8 mouse cellular contexts compared by ENCODE assay signal in the genomic region with DNA sequence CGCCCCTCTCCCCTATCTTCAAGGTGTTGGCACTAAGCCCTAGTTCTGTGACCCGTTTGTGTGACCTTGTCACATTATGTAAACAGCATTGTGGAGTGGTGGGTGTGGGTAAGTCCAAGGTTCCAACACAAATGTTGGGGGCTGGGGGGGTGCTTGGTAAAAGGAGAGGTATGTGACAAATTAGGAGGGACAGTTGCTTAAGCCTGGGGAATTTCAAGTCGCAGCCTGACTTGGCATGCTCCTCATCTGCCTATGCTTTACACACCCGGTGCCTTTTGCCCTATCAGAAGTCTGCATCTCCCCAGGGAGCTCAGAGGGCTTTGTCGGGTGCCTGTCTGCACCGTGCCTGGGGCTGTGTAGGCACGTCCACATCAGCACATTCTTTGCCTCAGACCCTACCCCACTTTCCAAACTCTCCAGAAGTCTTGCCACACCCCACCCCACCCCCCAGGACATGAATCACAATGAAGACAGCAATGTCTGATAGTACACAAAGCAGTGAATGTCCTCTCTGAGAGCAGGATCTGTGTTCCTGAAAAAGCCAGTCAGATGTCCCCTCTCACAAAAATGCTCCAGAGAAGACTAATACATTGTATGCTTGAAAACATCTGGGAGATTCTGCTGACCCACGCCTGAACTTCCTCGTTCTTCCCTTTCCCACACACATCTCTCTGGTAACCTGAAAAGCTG.
DNase-seq lines count a peak whose midpoint lies in the region; ATAC-seq lines count a peak whose summit lies in the region.

No protein-coding gene starts in this region.

- H3K9ac ChIP-seq in hindbrain, embryonic 16.5 days (ENCODE audit: low read depth, low read length) = no peak overlapping the region
- no peak overlapping the region for H3K9ac ChIP-seq in hindbrain, embryonic 13.5 days

- H3K4me2 ChIP-seq in hindbrain, embryonic 16.5 days (ENCODE audit: low read length) = no peak overlapping the region
- H3K4me2 ChIP-seq in hindbrain, embryonic 13.5 days = no peak overlapping the region

- no peaks in the 10 kb centered on the region for H3K9me3 ChIP-seq in hindbrain, embryonic 16.5 days (ENCODE audit: control insufficient read depth, low read length)
- no peaks in the 10 kb centered on the region; the same call in 1 of the 2 replicates for H3K9me3 ChIP-seq in hindbrain, embryonic 13.5 days

- no peak overlapping the region for H3K27ac ChIP-seq in hindbrain, embryonic 16.5 days (ENCODE audit: low read depth, low read length)
- H3K27ac ChIP-seq in hindbrain, embryonic 13.5 days = no peak overlapping the region

- 23% methylated on average over 9 of the region's 9 CpGs for WGBS in hindbrain, embryonic 16.5 days
- WGBS in hindbrain, embryonic 13.5 days = 25% methylated on average over 9 of the region's 9 CpGs

- peak; percentile 14 for DNase-seq in embryo, embryonic 11.5 days (ENCODE audit: low read depth, low spot score)
- DNase-seq in kidney, postnatal 25 days = peak; percentile 20 to 46
- DNase-seq in retina, postnatal 1 day = peak; percentile 72
- DNase-seq in cerebellum, adult 9-10 months = no peak
- DNase-seq in T-cell, adult 2 months (ENCODE audit: low spot score) = no peak

- ATAC-seq in hindbrain, embryonic 16.5 days = peak; percentile 34; the same call in 1 of the 2 replicates
- ATAC-seq in hindbrain, embryonic 13.5 days (ENCODE audit: low FRiP score) = no peak
- ATAC-seq in granulocyte monocyte progenitor cell, adult 5-6 weeks (replicated peaks; ENCODE audit: poor library complexity, severe bottlenecking) = no peak

- H3K27me3 ChIP-seq in hindbrain, embryonic 16.5 days (replicated peaks; ENCODE audit: control insufficient read depth, insufficient read depth, low read length) = no peaks in the 10 kb centered on the region
- H3K27me3 ChIP-seq in hindbrain, embryonic 13.5 days = no peaks in the 10 kb centered on the region

- H3K36me3 ChIP-seq in hindbrain, embryonic 16.5 days (ENCODE audit: control insufficient read depth, insufficient read depth, low read length) = no peaks in the 10 kb centered on the region
- no peaks in the 10 kb centered on the region for H3K36me3 ChIP-seq in hindbrain, embryonic 13.5 days

- no peaks in the 10 kb centered on the region for H3K4me1 ChIP-seq in hindbrain, embryonic 16.5 days (ENCODE audit: control insufficient read depth, insufficient read depth, low read depth, low read length)
- H3K4me1 ChIP-seq in hindbrain, embryonic 13.5 days (replicated peaks) = peaks cover 7% of the 10 kb centered on the region; the same call in 1 of the 2 replicates

- H3K4me3 ChIP-seq in hindbrain, embryonic 16.5 days (ENCODE audit: low read length) = no peak overlapping the region
- no peak overlapping the region for H3K4me3 ChIP-seq in hindbrain, embryonic 13.5 days

Comparison
In these comparisons a context has a peak if more than half of its experiments do, and no peak if none do; other contexts are left out.
1. DNase-seq: peak in embryo, embryonic 11.5 days (single experiment), kidney, postnatal 25 days (2 of 2) and retina, postnatal 1 day (single experiment); none in cerebellum, adult 9-10 months (single experiment) and T-cell, adult 2 months (single experiment).